Mouse (Mus musculus) kidney, postnatal 0 days (tissue): ENCODE results near the gene Gpbar1. TPM values are rescaled to one million over a fixed set of nuclear protein-coding genes. Genes with fewer than 3 reads are reported as not detected.
"Not testable (repeated sequence)": the region's sequence is repeated elsewhere in the genome, so short reads cannot be mapped to it uniquely, and the experiment has no call there.

Source experiments
- ATAC-seq: fragments of 200-750 bp; cut with Nextera tagmentation; replicated peaks from 2 replicates; pipeline ENCODE4 v1.8.0; 2017; ENCODE audit warnings: low read depth, moderate number of reproducible peaks, moderate TSS enrichment, moderate library complexity; ENCODE audit not compliant: low FRiP score
- DNase-seq: peaks from one replicate; pipeline ENCODE4 v3.0.0-alpha.2; 2016; ENCODE audit warnings: low spot score
- H3K27ac ChIP-seq: fragments of 300-500 bp; sonication (generic); 2 replicates; pipeline ENCODE4 v1.5.1; 2014; ENCODE audit warnings: mild to moderate bottlenecking
- H3K27me3 ChIP-seq: fragments of 300-500 bp; sonication (generic); 2 replicates; pipeline ENCODE4 v1.6.1; 2014; ENCODE audit warnings: low read length, mixed read lengths; ENCODE audit not compliant: insufficient read depth
- H3K36me3 ChIP-seq: fragments of 300-500 bp; sonication (generic); 2 replicates; pipeline ENCODE4 v1.6.1; 2014; ENCODE audit warnings: low read length, mixed read lengths; ENCODE audit not compliant: insufficient read depth
- H3K4me1 ChIP-seq: fragments of 300-500 bp; sonication (generic); replicated peaks from 2 replicates; pipeline ENCODE4 v1.6.1; 2014; ENCODE audit warnings: antibody characterized with exemption, low read length, mixed read lengths; ENCODE audit not compliant: insufficient read depth
- H3K4me2 ChIP-seq: fragments of 300-500 bp; sonication (generic); 2 replicates; pipeline ENCODE4 v1.6.1; 2014; ENCODE audit warnings: mild to moderate bottlenecking, low read length, moderate library complexity, mixed read lengths
- H3K4me3 ChIP-seq: fragments of 300-500 bp; sonication (generic); replicated peaks from 2 replicates; pipeline ENCODE4 v1.5.1; 2014; ENCODE audit warnings: low read depth, low read length
- H3K9ac ChIP-seq: fragments of 300-500 bp; sonication (generic); 2 replicates; pipeline ENCODE4 v1.6.1; 2014; ENCODE audit warnings: low read depth, low read length
- H3K9me3 ChIP-seq: fragments of 300-500 bp; sonication (generic); replicated peaks from 2 replicates; pipeline ENCODE4 v1.6.1; 2016; ENCODE audit warnings: low read length, inconsistent platforms, mixed read lengths
- CTCF ChIP-seq: IDR thresholded peaks from 2 replicates; pipeline ENCODE4 v1.5.1; 2016; ENCODE audit warnings: antibody characterized with exemption, low read depth, mild to moderate bottlenecking, moderate library complexity
- WGBS: fragments of 180-500 bp; shearing (Covaris S2); extraction: QIAGEN DNeasy Blood & Tissue Kit; methylation state at CpG from one replicate; pipeline ENCODE4 v1.1.7; 2014; 5-methylcytosine and 5-hydroxymethylcytosine counted together
- polyA plus RNA-seq: library from polyadenylated mRNA; unstranded; fragments of >200 nt; fragmentation: Nextera tagmentation; extraction: Ambion mirVana; gene quantifications from 2 replicates; pipeline ENCODE4 v1.2.1, GENCODE M21; 2015

Gpbar1 gene
- polyA plus RNA-seq, 1 experiment from 2014 or later = 1.0 TPM

DNA sequence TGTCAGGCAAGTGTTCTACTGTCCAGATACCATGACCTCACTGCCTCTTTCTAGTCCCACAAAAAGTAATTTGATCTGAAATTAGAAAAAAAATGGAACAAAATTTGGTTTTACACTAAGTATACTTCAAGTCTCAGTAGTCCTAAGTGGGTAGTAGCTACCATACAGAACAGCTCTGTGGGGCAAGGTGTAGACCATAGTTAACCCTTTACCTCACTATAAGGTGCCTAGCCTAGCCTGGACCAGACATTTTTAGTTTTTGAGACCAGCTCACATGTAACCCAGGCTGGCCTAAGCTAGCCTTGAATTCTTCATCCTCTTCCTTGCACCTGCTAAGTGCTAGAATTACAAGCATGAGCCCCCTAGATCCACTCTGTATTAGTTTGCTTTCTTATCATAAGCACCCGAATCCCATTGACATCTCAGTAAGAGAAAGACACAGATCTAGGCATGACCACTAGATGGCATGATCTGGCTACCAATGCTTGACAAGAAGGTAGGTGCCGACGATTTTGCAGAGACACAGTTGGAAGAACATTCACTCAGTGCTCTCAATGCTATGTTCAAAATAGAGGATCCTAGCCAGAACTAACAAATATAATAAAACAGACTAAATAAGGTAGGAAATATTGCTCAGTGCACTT is 34.8 kb downstream of the Gpbar1 start:
- peak; percentile 95 for TF ChIP-seq CTCF
- no peaks in the 10 kb centered on the region for H3K4me1 ChIP-seq
- no peak overlapping the region for H3K4me3 ChIP-seq
- H3K4me2 ChIP-seq = no peak overlapping the region
- H3K36me3 ChIP-seq = no peaks in the 10 kb centered on the region
- 2% methylated on average over 3 of the region's 3 CpGs for WGBS
- H3K9ac ChIP-seq = no peak overlapping the region
- DNase-seq = peak; percentile 95
- no peak for ATAC-seq
- no peaks in the 10 kb centered on the region for H3K9me3 ChIP-seq
- H3K27me3 ChIP-seq = no peaks in the 10 kb centered on the region
- no peak overlapping the region for H3K27ac ChIP-seq

DNA sequence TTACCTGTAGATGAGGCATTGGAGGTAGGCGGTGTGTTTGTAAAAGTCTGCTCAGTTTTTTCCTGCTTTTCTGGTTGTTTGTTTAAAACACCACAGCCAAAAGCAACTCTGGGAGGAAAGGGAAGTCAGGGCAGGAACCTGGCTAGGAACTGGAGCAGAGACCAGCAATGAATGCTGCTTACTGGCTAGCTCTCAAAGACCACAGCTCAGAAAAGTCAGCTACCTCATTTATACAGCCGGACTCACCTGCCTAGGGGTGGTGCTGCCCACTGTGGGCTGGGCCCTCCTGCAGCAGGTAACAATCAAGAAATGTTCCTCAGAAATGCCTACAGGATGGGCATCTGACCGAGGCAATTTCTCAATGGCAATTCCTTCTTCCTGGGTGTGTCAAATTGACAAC is 36.4 kb downstream of the Gpbar1 start:
- no peak for TF ChIP-seq CTCF
- no peak overlapping the region for H3K9ac ChIP-seq
- no peak overlapping the region for H3K27ac ChIP-seq
- no peaks in the 10 kb centered on the region for H3K4me1 ChIP-seq
- H3K27me3 ChIP-seq = no peaks in the 10 kb centered on the region
- H3K9me3 ChIP-seq = no peaks in the 10 kb centered on the region
- H3K4me2 ChIP-seq = no peak overlapping the region
- WGBS = 84% methylated on average over 3 of the region's 3 CpGs
- no peak for ATAC-seq
- no peaks in the 10 kb centered on the region for H3K36me3 ChIP-seq
- no peak overlapping the region for H3K4me3 ChIP-seq
- no peak for DNase-seq

DNA sequence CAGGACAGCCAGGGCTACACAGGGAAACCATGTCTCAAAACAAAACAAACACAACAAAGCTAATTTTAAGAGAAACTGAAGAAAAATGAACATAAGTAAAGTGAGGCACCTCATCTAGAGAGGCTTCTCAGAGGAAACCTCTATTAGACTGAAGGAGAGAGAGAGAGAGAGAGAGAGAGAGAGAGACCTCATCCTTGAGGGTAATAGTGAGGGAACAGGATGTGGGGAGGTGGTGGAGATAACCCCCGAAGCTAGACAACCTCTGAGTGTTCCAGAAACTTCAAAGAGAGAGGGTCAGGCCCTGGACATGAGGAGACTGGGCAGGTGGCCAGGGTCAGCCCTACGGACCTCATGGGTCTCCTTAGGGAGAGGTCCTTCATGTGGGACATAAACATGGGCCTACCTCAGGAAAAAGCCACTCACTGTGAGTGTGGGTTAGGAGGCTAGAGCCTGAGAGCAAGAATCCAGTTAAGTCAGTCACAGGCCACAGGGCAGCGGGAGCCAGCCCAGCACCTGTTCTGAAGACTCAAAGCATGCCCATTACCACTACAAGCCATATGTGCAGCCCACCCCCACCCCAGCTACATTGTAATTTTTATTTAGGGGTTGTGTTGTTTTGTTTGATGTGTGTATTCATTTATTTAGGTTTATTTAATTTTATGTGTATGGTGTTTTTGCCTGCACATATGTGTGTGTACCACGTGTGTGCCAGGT is 37.9 kb downstream of the Gpbar1 start:
- no peak overlapping the region for H3K27ac ChIP-seq
- H3K9ac ChIP-seq = no peak overlapping the region
- 68% methylated on average over 4 of the region's 4 CpGs for WGBS
- DNase-seq (no peak), ATAC-seq (no peak)
- no peak for TF ChIP-seq CTCF
- no peak overlapping the region for H3K4me2 ChIP-seq
- no peaks in the 10 kb centered on the region for H3K9me3 ChIP-seq
- H3K27me3 ChIP-seq = no peaks in the 10 kb centered on the region
- no peaks in the 10 kb centered on the region for H3K36me3 ChIP-seq
- H3K4me1 ChIP-seq = no peaks in the 10 kb centered on the region
- no peak overlapping the region for H3K4me3 ChIP-seq

- H3K27me3 ChIP-seq = no peaks in the 10 kb centered on the region
- no peak overlapping the region for H3K27ac ChIP-seq
- WGBS = 88% methylated on average over 3 of the region's 3 CpGs
- no peak overlapping the region for H3K4me2 ChIP-seq
- no peaks in the 10 kb centered on the region for H3K36me3 ChIP-seq
- DNase-seq = no peak
- H3K4me3 ChIP-seq = no peak overlapping the region
- H3K9ac ChIP-seq = no peak overlapping the region
- no peak for TF ChIP-seq CTCF
- H3K4me1 ChIP-seq = no peaks in the 10 kb centered on the region
- H3K9me3 ChIP-seq = no peaks in the 10 kb centered on the region
- no peak for ATAC-seq
These were observed 40.4 kb downstream of the Gpbar1 start for GRCm38 (mm10) chr1:74318711-74319110.

- H3K9ac ChIP-seq = no peak overlapping the region
- no peaks in the 10 kb centered on the region for H3K9me3 ChIP-seq
- no peak overlapping the region for H3K4me3 ChIP-seq
- H3K4me2 ChIP-seq = no peak overlapping the region
- TF ChIP-seq CTCF = no peak
- DNase-seq = no peak
- H3K27me3 ChIP-seq = no peaks in the 10 kb centered on the region
- no peak overlapping the region for H3K27ac ChIP-seq
- no peaks in the 10 kb centered on the region for H3K36me3 ChIP-seq
- WGBS = 78% methylated on average over 3 of the region's 3 CpGs
- no peaks in the 10 kb centered on the region for H3K4me1 ChIP-seq
- no peak for ATAC-seq
These were observed 43.0 kb downstream of the Gpbar1 start for GRCm38 (mm10) chr1:74321396-74321795.

GRCm38 (mm10) chr1:74326916-74327315 is 48.6 kb downstream of the Gpbar1 start:
- H3K36me3 ChIP-seq, ATAC-seq, H3K9ac ChIP-seq, H3K4me2 ChIP-seq, H3K4me3 ChIP-seq, H3K9me3 ChIP-seq, H3K27me3 ChIP-seq, DNase-seq, H3K27ac ChIP-seq: not testable (repeated sequence)
- peak; percentile 47 for TF ChIP-seq CTCF
- peaks cover 14% of the 10 kb centered on the region for H3K4me1 ChIP-seq
- WGBS = 90% methylated on average over 2 of the region's 2 CpGs

Other genes starting within 250 kb of the Gpbar1 start
- gene Tns1, start 154.1 kb upstream of the Gpbar1 start, polyA plus RNA-seq = 65.4 and 71.8 TPM in 2 replicates
- 0.07 and 0.18 TPM in 2 replicates for gene Rufy4, start 153.0 kb upstream of the Gpbar1 start, polyA plus RNA-seq
- 0.30 and 0.51 TPM in 2 replicates for gene Cxcr2, start 124.6 kb upstream of the Gpbar1 start, polyA plus RNA-seq
- not detected in 2 replicates for gene Cxcr1, start 83.9 kb upstream of the Gpbar1 start, polyA plus RNA-seq
- gene Arpc2, start 42.5 kb upstream of the Gpbar1 start, polyA plus RNA-seq = 487 TPM in 2 replicates
- 248 and 264 TPM in 2 replicates for gene Aamp, start 6.2 kb downstream of the Gpbar1 start, polyA plus RNA-seq
- gene Pnkd, start 6.4 kb downstream of the Gpbar1 start, polyA plus RNA-seq = 162 and 169 TPM in 2 replicates
- 27.8 and 30.8 TPM in 2 replicates for gene Tmbim1, start 27.1 kb downstream of the Gpbar1 start, polyA plus RNA-seq
- 0.59 and 0.75 TPM in 2 replicates for gene Catip, start 83.6 kb downstream of the Gpbar1 start, polyA plus RNA-seq
- 2.6 and 3.6 TPM in 2 replicates for gene Slc11a1, start 96.6 kb downstream of the Gpbar1 start, polyA plus RNA-seq
- 73.3 and 75.8 TPM in 2 replicates for gene Ctdsp1, start 113.0 kb downstream of the Gpbar1 start, polyA plus RNA-seq
- 17.0 and 18.0 TPM in 2 replicates for gene Vil1, start 130.8 kb downstream of the Gpbar1 start, polyA plus RNA-seq
- gene Cnot9, start 227.5 kb downstream of the Gpbar1 start, polyA plus RNA-seq = 49.8 and 51.6 TPM in 2 replicates